Mouse (Mus musculus) kidney, embryonic 16.5 days (tissue): ENCODE results near the gene Peli2. TPM values are rescaled to one million over a fixed set of nuclear protein-coding genes. Genes with fewer than 3 reads are reported as not detected.

Source experiments
- ATAC-seq: fragments of 200-750 bp; cut with Nextera tagmentation; 2 replicates; pipeline ENCODE4 v1.8.0; 2017; ENCODE audit warnings: moderate TSS enrichment; ENCODE audit not compliant: low FRiP score, low TSS enrichment
- H3K27ac ChIP-seq: fragments of 300-500 bp; sonication (generic); 2 replicates; pipeline ENCODE4 v1.5.1; 2014; ENCODE audit warnings: low read length
- H3K27me3 ChIP-seq: fragments of 300-500 bp; sonication (generic); 2 replicates; pipeline ENCODE4 v1.6.1; 2014; ENCODE audit warnings: low read length, control low read depth, mixed read lengths; ENCODE audit not compliant: insufficient read depth
- H3K36me3 ChIP-seq: fragments of 300-500 bp; sonication (generic); 2 replicates; pipeline ENCODE4 v1.6.1; 2014; ENCODE audit warnings: low read length, control low read depth, mixed read lengths; ENCODE audit not compliant: insufficient read depth
- H3K4me1 ChIP-seq: fragments of 300-500 bp; sonication (generic); 2 replicates; pipeline ENCODE4 v1.6.1; 2014; ENCODE audit warnings: low read length, control low read depth, mixed read lengths; ENCODE audit not compliant: insufficient read depth
- H3K4me2 ChIP-seq: fragments of 300-500 bp; sonication (generic); replicated peaks from 2 replicates; pipeline ENCODE4 v1.6.1; 2014; ENCODE audit warnings: low read depth, low read length
- H3K4me3 ChIP-seq: fragments of 300-500 bp; sonication (generic); 2 replicates; pipeline ENCODE4 v1.5.1; 2014; ENCODE audit warnings: mild to moderate bottlenecking, low read length
- H3K9ac ChIP-seq: fragments of 300-500 bp; sonication (generic); replicated peaks from 2 replicates; pipeline ENCODE4 v1.6.1; 2014; ENCODE audit warnings: low read length
- H3K9me3 ChIP-seq: fragments of 300-500 bp; sonication (generic); 2 replicates; pipeline ENCODE4 v1.6.1; 2016; ENCODE audit warnings: low read length, control low read depth
- WGBS: fragments of 180-500 bp; shearing (Covaris S2); extraction: QIAGEN DNeasy Blood & Tissue Kit; methylation state at CpG from one replicate; pipeline ENCODE4 v1.1.7; 2014; 5-methylcytosine and 5-hydroxymethylcytosine counted together
- polyA plus RNA-seq: library from polyadenylated mRNA; unstranded; fragments of >200 nt; fragmentation: Nextera tagmentation; extraction: Ambion mirVana; gene quantifications from 2 replicates; pipeline ENCODE4 v1.2.1, GENCODE M21; 2015

Gene Peli2
- polyA plus RNA-seq, 1 experiment from 2014 or later, result 8.6 TPM

GRCm38 (mm10) chr14:48302471-48303186 is 182.0 kb downstream of the Peli2 start:
- Histone ChIP-seq H3K27ac (no peak overlapping the region), H3K9me3 (no peaks in the 10 kb centered on the region), H3K27me3 (no peaks in the 10 kb centered on the region), H3K4me1 (0 out of 2 replicates have a peak, but pooled peaks cover 5% of the 10 kb centered on the region), H3K4me2 (no peak overlapping the region), H3K9ac (no peak overlapping the region), H3K4me3 (no peak overlapping the region), H3K36me3 (no peaks in the 10 kb centered on the region)
- peak; percentile 42; the same call in 1 of the 2 replicates for ATAC-seq
- WGBS, result 81% methylated on average over 10 of the region's 10 CpGs

- Histone ChIP-seq H3K4me2 (no peak overlapping the region), H3K4me3 (no peak overlapping the region), H3K9ac (no peak overlapping the region), H3K27me3 (no peaks in the 10 kb centered on the region), H3K9me3 (0 out of 2 replicates have a peak, but pooled peaks cover 3% of the 10 kb centered on the region), H3K4me1 (0 out of 2 replicates have a peak, but pooled peaks cover 5% of the 10 kb centered on the region), H3K36me3 (no peaks in the 10 kb centered on the region), H3K27ac (0 out of 2 replicates have a peak overlapping the region, but pooled peaks have one; percentile 8)
- 60% methylated on average over 6 of the region's 6 CpGs for whole genome bisulfite sequencing
- ATAC-seq, result no peak
Measured at GRCm38 (mm10) chr14:48303235-48303634, 182.6 kb downstream of the Peli2 start.

- Histone ChIP-seq H3K27me3 (no peaks in the 10 kb centered on the region), H3K27ac (no peak overlapping the region), H3K36me3 (no peaks in the 10 kb centered on the region), H3K9me3 (0 out of 2 replicates have a peak, but pooled peaks cover 3% of the 10 kb centered on the region), H3K4me1 (0 out of 2 replicates have a peak, but pooled peaks cover 5% of the 10 kb centered on the region), H3K4me3 (no peak overlapping the region), H3K9ac (no peak overlapping the region), H3K4me2 (no peak overlapping the region)
- no peak; the same call in 1 of the 2 replicates for ATAC-seq
- 82% methylated on average over 9 of the region's 9 CpGs for WGBS
Measured at GRCm38 (mm10) chr14:48303841-48304240, 183.2 kb downstream of the Peli2 start.

GRCm38 (mm10) chr14:48313234-48313633 is 192.6 kb downstream of the Peli2 start:
- H3K4me1 ChIP-seq, result no peaks in the 10 kb centered on the region; the same call in 1 of the 2 replicates
- H3K9ac ChIP-seq, result no peak overlapping the region
- H3K9me3 ChIP-seq, result no peaks in the 10 kb centered on the region
- H3K27me3 ChIP-seq, result no peaks in the 10 kb centered on the region
- no peak overlapping the region for H3K27ac ChIP-seq
- 58% methylated on average over 3 of the region's 3 CpGs for WGBS
- ATAC-seq, result no peak
- no peak overlapping the region for H3K4me3 ChIP-seq
- no peak overlapping the region for H3K4me2 ChIP-seq
- H3K36me3 ChIP-seq, result no peaks in the 10 kb centered on the region

GRCm38 (mm10) chr14:48316396-48316795 is 195.8 kb downstream of the Peli2 start:
- Histone ChIP-seq H3K36me3 (no peaks in the 10 kb centered on the region), H3K4me2 (no peak overlapping the region), H3K27ac (no peak overlapping the region), H3K4me3 (no peak overlapping the region), H3K27me3 (no peaks in the 10 kb centered on the region), H3K4me1 (no peaks in the 10 kb centered on the region; the same call in 1 of the 2 replicates), H3K9ac (no peak overlapping the region), H3K9me3 (no peaks in the 10 kb centered on the region)
- no peak for ATAC-seq
- 36% methylated on average over 8 of the region's 8 CpGs for WGBS

- Histone ChIP-seq H3K4me2 (no peak overlapping the region), H3K9ac (no peak overlapping the region), H3K4me1 (no peaks in the 10 kb centered on the region), H3K36me3 (no peaks in the 10 kb centered on the region), H3K27me3 (no peaks in the 10 kb centered on the region), H3K4me3 (no peak overlapping the region), H3K9me3 (no peaks in the 10 kb centered on the region), H3K27ac (no peak overlapping the region)
- WGBS, result 57% methylated on average over 18 of the region's 18 CpGs
- no peak for ATAC-seq
Measured at GRCm38 (mm10) chr14:48323771-48324459, 203.3 kb downstream of the Peli2 start.

- Histone ChIP-seq H3K27ac (no peak overlapping the region), H3K4me3 (no peak overlapping the region), H3K36me3 (no peaks in the 10 kb centered on the region), H3K9ac (no peak overlapping the region), H3K4me2 (no peak overlapping the region), H3K4me1 (no peaks in the 10 kb centered on the region), H3K27me3 (no peaks in the 10 kb centered on the region), H3K9me3 (no peaks in the 10 kb centered on the region)
- WGBS, result 77% methylated on average over 4 of the region's 4 CpGs
- ATAC-seq, result no peak
Measured at GRCm38 (mm10) chr14:48324460-48324850, 203.8 kb downstream of the Peli2 start.

GRCm38 (mm10) chr14:48327746-48328145 is 207.1 kb downstream of the Peli2 start:
- no peak overlapping the region for H3K27ac ChIP-seq
- WGBS, result 77% methylated on average over 3 of the region's 3 CpGs
- no peak for ATAC-seq

GRCm38 (mm10) chr14:48329716-48330365 is 209.2 kb downstream of the Peli2 start:
- peaks cover 43% of the 10 kb centered on the region for H3K4me1 ChIP-seq
- no peaks in the 10 kb centered on the region for H3K36me3 ChIP-seq
- H3K4me2 ChIP-seq, result no peak overlapping the region
- no peaks in the 10 kb centered on the region for H3K9me3 ChIP-seq
- no peak overlapping the region for H3K27ac ChIP-seq
- no peak overlapping the region for H3K4me3 ChIP-seq
- no peak for ATAC-seq
- H3K9ac ChIP-seq, result no peak overlapping the region
- H3K27me3 ChIP-seq, result no peaks in the 10 kb centered on the region
- WGBS, result 76% methylated on average over 11 of the region's 12 CpGs

More at GRCm38 (mm10) chr14:48327746-48328145, 207.1 kb downstream of the Peli2 start:
- H3K36me3 ChIP-seq, result no peaks in the 10 kb centered on the region
- H3K9ac ChIP-seq, result no peak overlapping the region
- no peak overlapping the region for H3K4me2 ChIP-seq
- no peaks in the 10 kb centered on the region for H3K9me3 ChIP-seq
- H3K27me3 ChIP-seq, result no peaks in the 10 kb centered on the region
- no peak overlapping the region for H3K4me3 ChIP-seq
- H3K4me1 ChIP-seq, result peaks cover 29% of the 10 kb centered on the region
